Mouse (Mus musculus): ENCODE measurements around the gene Ch25h.

Gene Ch25h

DNA sequence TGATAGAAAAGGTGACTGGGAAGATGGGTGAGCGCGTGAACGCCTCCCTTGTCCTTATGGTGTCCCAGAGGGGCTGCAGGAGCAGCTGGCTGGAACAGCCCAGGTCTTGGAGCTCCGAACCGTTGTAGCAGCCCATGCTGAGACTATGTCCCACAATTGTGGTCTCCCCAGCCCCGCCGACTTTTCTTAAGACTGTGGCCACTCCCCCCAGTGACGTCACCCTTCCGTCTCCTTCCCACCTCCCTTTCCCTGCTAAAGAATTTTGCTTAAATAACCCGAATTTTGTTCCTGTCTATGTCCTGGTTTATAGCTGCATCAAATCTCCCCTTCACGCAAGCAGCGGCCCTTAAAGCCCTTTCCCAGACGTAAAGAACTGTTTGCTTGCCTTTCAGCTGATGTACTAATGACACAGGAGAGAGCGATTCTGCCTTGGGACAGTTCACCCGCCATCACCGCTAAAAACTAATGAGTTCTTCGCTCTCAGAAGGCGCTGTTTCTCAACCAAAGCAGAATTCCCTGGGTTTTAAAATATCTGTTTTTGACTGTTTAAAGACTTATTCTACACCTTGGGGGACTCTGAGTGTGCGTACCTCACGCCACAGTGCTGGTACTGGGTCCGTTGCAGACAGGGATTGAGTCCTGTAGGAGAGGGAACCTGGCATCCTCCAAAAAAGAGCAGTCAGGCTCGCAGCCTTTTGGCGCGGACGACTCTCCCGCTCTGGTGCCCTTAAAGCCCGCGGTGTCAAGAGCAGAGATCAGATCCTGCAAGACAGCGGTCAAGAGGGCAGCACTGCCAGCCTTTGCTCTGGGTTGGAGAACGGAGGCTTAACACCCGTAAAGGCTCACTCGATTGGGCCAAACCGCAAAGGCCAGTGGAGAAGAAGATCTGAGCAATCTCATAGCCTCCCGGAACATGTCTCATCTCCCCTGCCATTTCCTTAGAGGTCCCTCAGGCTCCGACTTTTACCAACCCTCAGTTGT, at the start of gene Ch25h:
Ch25h (minus strand) TSS at position 174 of the 981 bp plus-strand sequence.
- no peak for DNase-seq

DNA sequence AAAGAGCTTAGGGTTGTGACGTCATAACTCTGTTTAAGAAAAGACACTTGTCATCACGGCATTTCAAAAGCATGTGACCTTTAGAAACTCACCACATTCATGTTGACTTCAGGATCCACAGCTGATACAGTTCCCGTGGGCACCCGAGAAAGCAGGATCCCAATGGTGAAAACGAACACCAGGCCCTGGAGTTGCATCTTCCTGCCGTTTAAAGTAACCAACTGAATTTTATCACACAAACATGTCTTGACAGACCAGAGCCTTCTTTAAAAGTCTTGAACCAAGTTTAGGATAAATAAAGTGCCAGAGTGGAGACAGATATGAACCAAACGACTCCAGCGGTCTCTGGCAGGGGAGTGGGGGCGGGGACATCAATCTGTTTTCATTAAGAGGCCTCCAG, 49.7 kb upstream of the Ch25h start:
- DNase-seq = no peak

GRCm38 (mm10) chr19:34523106-34523725, 48.3 kb upstream of the Ch25h start:
- DNase-seq = no peak

GRCm38 (mm10) chr19:34521978-34522377, 47.0 kb upstream of the Ch25h start:
- no peak for DNase-seq

DNA sequence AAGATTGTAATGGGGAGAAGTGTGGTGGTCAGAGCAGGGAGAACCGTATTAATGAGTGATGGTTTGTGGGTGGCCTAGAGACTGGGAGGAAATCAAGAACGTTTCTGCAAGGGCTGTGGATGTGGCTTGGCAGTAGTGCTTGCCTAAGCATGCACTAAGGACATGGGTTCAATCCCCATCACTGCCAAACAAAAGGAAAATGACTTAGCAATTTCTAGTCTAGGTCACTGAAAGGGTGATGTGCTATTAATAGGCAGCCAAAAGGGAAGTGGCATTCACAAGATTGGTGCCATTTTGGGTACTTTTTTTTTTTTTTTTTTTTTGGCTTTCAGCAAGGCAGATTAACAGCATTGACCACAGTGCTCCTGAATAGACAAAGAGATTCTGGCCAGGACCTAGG, 46.4 kb upstream of the Ch25h start:
- DNase-seq = no peak

GRCm38 (mm10) chr19:34520051-34520450, 45.1 kb upstream of the Ch25h start:
- DNase-seq = no peak

DNA sequence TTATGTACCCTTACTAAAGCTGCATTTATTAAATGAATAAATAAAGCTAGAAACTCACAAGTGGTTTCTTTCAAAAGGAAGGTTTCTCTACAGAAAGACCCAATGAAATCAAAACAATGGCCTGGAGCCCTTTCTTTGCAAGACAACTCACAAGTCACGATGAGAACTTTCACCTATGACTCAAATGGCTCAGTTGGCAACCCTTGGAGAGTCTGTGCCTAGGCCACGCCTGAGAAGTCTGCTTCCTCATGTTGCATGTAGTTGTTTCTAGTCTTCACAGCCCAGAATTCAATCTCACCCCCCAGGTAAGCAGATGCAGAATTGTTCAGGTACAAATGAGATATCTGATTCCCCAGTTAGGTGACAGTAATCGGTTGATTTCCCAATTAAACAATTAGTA, 44.7 kb upstream of the Ch25h start:
- DNase-seq = no peak

DNA sequence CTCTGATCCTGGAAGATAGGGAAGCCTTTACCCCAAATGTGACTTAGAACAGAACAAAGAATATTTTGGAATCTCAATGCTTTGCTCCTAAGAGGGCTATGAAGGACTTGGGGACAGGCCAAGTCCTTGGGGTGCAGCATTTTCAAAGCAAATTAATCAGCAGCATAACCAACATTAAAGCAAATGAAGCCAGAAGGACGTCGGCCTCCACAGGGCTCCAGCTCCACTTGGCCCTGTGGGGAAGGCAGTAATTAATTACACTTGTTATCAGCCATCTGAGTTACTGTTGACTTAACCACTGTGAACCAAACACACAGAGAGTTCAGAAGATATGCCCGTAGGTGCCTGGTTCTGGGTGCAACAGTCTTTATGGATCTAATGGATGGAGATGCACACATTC, 43.8 kb upstream of the Ch25h start:
- DNase-seq = no peak

GRCm38 (mm10) chr19:34517812-34518594, 43.0 kb upstream of the Ch25h start:
- no peak for DNase-seq

DNA sequence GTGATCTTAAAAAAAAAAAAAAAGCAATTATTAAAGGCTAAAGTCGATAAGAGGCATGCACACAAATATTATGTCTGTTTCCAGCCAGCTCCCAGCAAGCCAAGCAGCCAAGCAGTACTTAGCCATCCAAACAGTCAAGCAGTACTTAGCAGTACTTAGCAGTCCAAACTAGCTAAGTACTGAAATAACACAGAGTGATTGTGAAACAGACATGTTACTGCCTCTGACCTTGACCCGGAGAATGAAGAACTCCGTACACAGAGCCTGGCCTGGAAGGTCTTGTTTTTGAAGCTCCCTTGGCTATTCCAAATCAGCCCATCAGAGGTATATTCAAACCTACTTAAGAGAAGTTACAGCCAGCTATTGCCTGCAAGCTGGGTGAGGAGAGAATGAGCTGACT, 42.2 kb upstream of the Ch25h start:
- no peak for DNase-seq

GRCm38 (mm10) chr19:34516346-34516745, 41.4 kb upstream of the Ch25h start:
- DNase-seq = no peak

DNA sequence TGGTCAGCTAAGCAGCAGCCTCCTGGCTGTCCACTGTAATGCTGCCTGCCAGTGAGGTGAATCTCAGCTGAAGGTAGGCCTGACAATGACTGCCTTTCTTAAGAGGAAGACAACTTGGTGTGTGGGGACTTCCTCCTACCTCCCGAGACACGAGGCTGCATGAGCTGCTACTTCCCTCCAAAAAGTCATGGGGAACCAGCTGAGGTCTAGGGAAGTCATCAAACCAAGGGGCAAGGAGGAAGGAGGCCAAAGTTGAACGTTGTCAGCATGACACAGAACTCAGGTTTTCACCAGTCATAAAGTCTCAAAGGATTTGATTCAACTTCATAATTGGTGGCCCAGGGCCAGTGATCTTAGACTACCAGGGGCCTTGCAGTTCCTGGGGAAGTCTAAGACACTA, 40.7 kb upstream of the Ch25h start:
- no peak for DNase-seq

DNA sequence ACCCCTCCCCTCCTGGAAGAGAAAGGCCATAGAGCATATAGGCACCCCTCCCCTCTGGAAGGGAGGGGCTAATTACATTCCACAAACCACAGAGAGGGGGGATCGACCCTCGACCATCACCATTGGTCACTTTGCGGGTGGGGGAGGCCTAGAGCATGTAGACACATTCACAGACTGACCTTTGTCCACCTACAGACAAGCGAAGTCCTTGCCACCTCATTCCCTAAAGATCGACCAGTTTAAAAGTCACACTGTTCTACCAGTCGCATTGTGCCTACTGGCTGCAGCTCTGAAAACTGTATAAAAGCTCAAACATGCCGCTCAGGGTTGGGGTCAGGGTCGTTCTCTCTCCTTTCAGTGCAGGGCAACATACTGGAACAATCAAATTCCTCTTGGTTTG, 36.6 kb upstream of the Ch25h start:
- DNase-seq = no peak

DNA sequence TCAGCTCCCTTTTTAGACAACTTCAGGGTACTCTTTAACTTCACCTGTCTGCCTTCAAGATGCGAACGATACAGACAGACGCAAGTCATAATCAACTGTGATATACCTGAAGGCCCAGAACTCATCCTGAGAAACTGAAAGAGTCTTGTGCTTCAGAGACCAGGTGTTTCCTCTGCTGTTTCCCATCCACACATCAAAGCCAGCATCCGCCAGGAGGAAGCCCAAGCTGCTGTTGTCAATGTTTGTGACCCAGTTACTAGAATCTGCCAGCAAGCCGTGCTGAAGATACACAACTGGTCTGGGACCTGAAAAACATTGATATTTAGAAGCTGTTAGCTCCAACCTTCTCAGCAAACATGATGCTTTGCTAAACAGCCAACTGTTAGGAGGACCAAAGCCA, 35.8 kb upstream of the Ch25h start:
- DNase-seq = no peak

DNA sequence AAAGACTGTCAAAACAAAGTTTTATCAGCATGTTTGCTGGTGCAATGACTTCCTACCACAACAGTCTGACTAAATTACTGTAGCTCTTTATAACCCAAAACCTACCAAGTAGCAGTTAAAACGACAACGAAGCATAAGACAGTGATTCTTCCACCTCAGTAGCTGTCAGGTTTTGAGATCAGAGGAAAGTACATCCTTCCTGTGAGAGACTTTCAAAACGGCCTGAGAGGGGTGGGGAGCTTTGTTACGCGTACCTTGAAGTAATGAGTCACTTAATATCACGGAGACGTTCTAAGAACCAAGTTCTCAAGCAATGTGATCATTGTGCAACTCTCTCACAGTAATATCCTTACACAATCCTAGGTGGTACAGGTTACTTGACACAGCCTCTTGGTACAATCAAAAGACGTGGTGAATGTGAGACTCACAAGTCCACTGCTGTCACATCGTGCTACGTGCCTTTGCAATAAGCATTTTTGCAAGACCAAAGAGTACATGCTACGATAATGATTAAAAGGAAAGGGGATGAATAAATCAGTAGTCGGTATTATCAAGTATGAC, 30.3 kb upstream of the Ch25h start:
- DNase-seq = no peak

DNA sequence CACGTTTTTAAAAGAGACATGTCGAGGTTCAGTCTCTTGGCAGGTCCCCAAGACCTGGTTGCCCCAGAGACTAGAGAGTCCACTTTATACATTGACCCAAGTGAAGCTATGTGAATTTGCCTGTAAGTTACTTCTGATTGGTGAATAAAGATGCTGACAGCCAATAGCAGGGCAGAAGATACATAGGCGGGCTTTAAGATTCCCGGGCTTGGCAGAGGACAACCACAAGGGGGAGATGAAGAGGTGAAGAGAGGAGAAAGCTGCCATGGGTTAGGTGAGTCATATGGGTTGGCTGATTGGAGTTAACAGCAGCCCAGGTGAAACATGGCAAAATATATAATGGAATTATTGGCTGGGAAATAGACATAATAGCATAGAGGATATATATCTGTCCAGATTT, 25.8 kb upstream of the Ch25h start:
- DNase-seq = peak; percentile 56

DNA sequence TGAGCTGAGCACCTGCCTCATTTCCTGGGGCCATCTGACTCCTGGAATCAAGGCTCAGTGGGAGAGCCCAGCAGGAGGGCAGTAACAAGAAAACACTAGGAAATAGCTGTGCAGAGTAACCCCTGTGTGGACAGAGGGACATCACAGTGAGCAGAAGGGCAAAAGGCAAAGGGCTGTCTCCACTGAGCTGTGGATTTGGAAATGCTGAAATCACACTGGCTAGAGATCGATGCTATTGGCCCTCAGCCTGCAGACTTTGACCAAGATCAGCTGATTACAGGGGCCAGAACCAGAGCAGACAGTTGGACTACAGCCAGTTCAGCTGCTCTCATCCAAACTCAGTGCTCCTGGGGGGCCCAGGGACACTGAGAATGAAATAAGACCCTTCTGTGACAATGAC, 21.4 kb upstream of the Ch25h start:
- no peak for DNase-seq

DNA sequence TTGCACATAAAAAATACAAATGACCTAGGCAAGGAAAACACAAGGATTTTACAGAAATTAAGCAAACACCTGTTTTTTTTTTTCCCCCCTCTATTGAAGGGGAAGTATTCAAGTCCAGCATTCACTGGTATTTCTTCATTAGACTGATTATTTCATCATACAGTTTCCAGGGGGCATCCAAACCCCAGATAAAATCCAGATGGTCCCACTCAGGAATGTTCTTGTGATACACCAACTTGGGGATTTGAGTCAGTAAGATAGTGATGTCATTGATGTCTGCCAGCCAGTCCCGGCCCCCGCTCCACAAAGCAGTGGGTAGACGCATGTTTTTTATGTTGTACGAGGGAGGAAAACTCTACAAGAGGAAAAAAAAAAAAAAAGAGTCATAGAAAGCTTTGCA, 18.9 kb upstream of the Ch25h start:
- DNase-seq = no peak

DNA sequence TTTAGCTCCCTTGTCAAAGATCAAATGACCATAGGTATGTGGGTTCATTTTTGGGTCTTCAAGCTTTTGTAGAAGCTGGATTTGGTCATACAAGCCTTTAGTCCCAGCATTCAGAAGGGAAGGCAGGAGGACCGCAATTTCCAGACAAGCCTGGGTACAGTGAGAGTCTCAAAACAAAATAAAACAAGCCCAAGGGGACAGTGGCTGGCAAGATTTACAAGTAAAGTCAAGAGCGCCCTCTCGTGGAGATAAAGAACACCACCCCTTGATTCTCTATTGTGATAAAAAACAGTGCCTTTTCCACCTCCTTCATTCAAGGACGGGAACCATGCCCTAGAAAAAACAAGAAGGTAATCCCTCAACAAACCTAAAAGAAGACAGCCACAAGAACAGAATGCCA, 8.6 kb upstream of the Ch25h start:
- peak; percentile 13 for DNase-seq

GRCm38 (mm10) chr19:34474228-34474990, 555 bp downstream of the Ch25h start:
- no peak for DNase-seq

DNA sequence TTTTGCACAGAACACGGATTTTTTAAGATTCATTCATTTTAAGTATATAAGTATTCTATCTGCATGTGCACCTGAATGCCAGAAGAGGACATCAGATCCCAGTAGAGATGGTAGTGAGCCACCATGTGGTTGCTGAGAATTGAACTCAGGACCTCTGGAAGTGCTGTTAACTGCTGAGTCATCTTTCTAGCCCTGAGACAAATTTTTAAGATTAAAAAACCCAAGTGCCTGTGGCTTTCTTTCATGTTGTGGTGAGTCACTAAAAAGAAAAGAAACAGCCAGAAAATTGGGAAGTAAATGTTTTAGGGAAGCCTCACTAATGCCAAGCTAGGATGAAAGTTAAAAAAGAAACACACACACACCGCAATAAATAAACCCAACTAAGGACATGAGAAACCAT, 3.3 kb downstream of the Ch25h start:
- DNase-seq = no peak

- DNase-seq = no peak
These were observed 6.2 kb downstream of the Ch25h start for GRCm38 (mm10) chr19:34468794-34469193.
